Mouse (Mus musculus) lung, postnatal 4 days (tissue): ENCODE results near the gene Dtd2.

ENCODE experiments used
- DNase-seq, 2 experiments: peaks; one replicate each; pipeline ENCODE4 v3.0.0; 2021

The Dtd2 gene

GRCm38 (mm10) chr12:52005877-52006632, at the start of gene Dtd2:
Gene Dtd2, minus strand, starts transcription at chr12:52006501.
- DNase-seq: peak; percentile 95 to 97

GRCm38 (mm10) chr12:52049324-52049723, 43.0 kb upstream of the Dtd2 start:
- DNase-seq: no peak

GRCm38 (mm10) chr12:52046371-52046770, 40.1 kb upstream of the Dtd2 start:
- no peak for DNase-seq

GRCm38 (mm10) chr12:52042818-52043336, 36.6 kb upstream of the Dtd2 start:
- peak in 1 of 2 experiments; percentile 41 for DNase-seq

GRCm38 (mm10) chr12:52038352-52038751, 32.1 kb upstream of the Dtd2 start:
- no peak for DNase-seq

GRCm38 (mm10) chr12:52034956-52035355, 28.7 kb upstream of the Dtd2 start:
- no peak for DNase-seq

GRCm38 (mm10) chr12:52032276-52032675, 26.0 kb upstream of the Dtd2 start:
- DNase-seq: no peak

GRCm38 (mm10) chr12:52027963-52028362, 21.7 kb upstream of the Dtd2 start, which contains the start of gene Gpr33:
Gene Gpr33, minus strand, starts transcription at chr12:52028063.
- DNase-seq: no peak

GRCm38 (mm10) chr12:52014494-52015029, 8.3 kb upstream of the Dtd2 start:
- no peak for DNase-seq

- DNase-seq: peak; percentile 40 to 65
Observed at GRCm38 (mm10) chr12:52014044-52014443, 7.7 kb upstream of the Dtd2 start.

- DNase-seq: no peak
Observed at GRCm38 (mm10) chr12:52013274-52013673, 7.0 kb upstream of the Dtd2 start.

- DNase-seq: no peak
Observed at GRCm38 (mm10) chr12:52012159-52012558, 5.9 kb upstream of the Dtd2 start.

- no peak for DNase-seq
Observed at GRCm38 (mm10) chr12:52010630-52010961, 4.3 kb upstream of the Dtd2 start.

GRCm38 (mm10) chr12:52009928-52010629, 3.8 kb upstream of the Dtd2 start:
- DNase-seq: no peak

- DNase-seq: no peak
Observed at GRCm38 (mm10) chr12:52006633-52006994, 313 bp upstream of the Dtd2 start.

- no peak for DNase-seq
Observed at GRCm38 (mm10) chr12:52002746-52003145, 3.6 kb downstream of the Dtd2 start.

- peak in 1 of 2 experiments; percentile 71 for DNase-seq
Observed at GRCm38 (mm10) chr12:52001544-52001943, 4.8 kb downstream of the Dtd2 start.

- DNase-seq: no peak
Observed at GRCm38 (mm10) chr12:51998366-51998932, 7.9 kb downstream of the Dtd2 start.

GRCm38 (mm10) chr12:51995738-51996536, 10.4 kb downstream of the Dtd2 start:
- no peak for DNase-seq

- DNase-seq: no peak
Observed at GRCm38 (mm10) chr12:51990629-51991028, 15.7 kb downstream of the Dtd2 start.

- DNase-seq: no peak
Observed at GRCm38 (mm10) chr12:51988536-51988935, 17.8 kb downstream of the Dtd2 start.

- no peak for DNase-seq
Observed at GRCm38 (mm10) chr12:51985826-51986225, 20.5 kb downstream of the Dtd2 start.
